Mouse (Mus musculus): ENCODE results near the gene Zyg11a. TPM values are rescaled to one million over a fixed set of nuclear protein-coding genes. Genes with fewer than 3 reads are reported as not detected.
A peak's percentile ranks its signal among the peaks of the same experiment; 100 is the strongest.
"Not testable (repeated sequence)": the region's sequence is repeated elsewhere in the genome, so short reads cannot be mapped to it uniquely, and the experiment has no call there.

The Zyg11a gene
- polyA plus RNA-seq, 1 experiment from 2014 or later: not detected

DNA sequence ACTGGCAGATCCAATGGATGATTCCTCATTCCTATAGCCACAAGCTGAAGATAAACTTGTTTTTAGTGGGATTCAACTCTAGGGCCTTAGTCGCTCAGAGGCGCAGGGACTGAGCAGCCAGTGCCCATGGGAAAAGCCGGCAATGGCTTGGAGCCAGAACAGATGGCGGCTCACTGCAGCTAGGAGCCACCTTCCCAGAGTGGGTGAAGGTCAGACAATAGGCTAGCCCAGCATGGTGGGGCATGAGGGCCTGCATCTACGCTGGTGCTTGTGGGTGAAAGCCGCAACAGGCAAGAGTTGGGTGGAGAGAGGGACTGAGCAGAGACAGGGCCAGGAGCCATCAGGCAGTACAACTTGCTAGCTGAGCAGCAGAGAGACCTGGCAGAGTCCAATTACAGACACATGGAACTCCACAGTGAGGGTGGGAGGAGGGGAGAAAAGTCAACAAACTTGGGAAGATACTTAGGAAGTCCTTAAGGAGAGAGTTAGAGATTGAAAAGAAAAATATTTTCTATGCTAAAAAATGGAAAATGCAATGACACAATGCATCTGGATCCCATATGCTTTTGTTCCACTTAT is 21.5 kb downstream of the Zyg11a start:
- WGBS: 68% methylated on average over 6 of the region's 6 CpGs
- H3K9me3 ChIP-seq: no peaks in the 10 kb centered on the region; the same call in 1 of the 2 replicates
- peaks cover 5% of the 10 kb centered on the region for H3K4me1 ChIP-seq
- no peak for ATAC-seq (ENCODE audit: insufficient number of reproducible peaks, low FRiP score, low TSS enrichment, low read depth)
- H3K9ac ChIP-seq: no peak overlapping the region
- no peak overlapping the region for H3K27ac ChIP-seq
- H3K4me3 ChIP-seq: no peak overlapping the region
- no peaks in the 10 kb centered on the region for H3K36me3 ChIP-seq
- H3K4me2 ChIP-seq: no peak overlapping the region
- no peaks in the 10 kb centered on the region for H3K27me3 ChIP-seq

DNA sequence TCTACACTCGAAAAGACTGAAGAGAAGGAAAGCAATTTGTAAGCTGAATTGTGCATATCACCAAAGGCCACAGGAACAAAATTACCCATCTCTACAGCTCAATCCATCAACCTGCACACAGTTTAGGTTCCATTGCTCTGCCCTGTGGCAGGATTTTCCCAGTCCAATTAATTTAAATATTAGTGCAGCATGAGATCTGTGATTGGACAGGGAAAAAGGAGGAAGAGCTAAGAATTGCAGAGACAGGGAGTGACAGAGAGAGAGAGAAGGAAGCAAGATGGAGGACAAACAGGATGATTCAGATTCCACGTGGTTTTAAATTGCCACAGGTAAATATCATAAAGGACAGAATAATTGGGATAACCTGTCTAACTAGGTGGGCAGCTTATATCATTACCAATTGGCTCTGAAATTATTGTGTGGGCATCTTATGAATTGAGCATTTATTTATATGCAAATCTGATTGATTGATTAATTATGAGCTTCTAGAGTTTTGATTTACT is 25.0 kb downstream of the Zyg11a start:
- no peak for ATAC-seq (ENCODE audit: insufficient number of reproducible peaks, low FRiP score, low TSS enrichment, low read depth)
- WGBS: 81% methylated on average over 2 of the region's 2 CpGs
- no peaks in the 10 kb centered on the region for H3K36me3 ChIP-seq
- H3K9ac ChIP-seq: no peak overlapping the region
- H3K4me1 ChIP-seq: peaks cover 5% of the 10 kb centered on the region
- no peaks in the 10 kb centered on the region for H3K27me3 ChIP-seq
- no peak overlapping the region for H3K4me3 ChIP-seq
- no peak overlapping the region for H3K27ac ChIP-seq
- H3K9me3 ChIP-seq: no peaks in the 10 kb centered on the region; the same call in 1 of the 2 replicates
- H3K4me2 ChIP-seq: no peak overlapping the region

DNA sequence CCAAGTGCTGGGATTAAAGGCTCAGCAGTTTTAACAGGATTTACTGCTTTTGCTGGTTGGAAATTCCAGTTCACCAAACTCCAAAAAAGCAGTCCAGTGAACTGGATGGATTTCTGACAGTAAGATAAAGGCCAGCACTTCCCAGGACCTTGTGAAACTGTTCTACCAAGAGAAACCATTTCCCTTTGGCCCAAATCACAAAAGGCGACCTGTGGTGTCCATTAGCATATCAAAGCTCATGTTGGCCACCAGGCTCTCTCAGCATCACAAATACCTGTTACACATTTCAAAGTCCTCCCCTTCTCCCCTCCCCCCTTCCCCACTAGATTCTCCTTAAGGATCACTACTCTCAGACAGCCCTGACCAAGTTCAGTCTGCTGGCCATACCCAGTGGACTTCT is 35.6 kb downstream of the Zyg11a start:
- Histone ChIP-seq H3K9me3 (no peaks in the 10 kb centered on the region), H3K27ac (no peak overlapping the region), H3K4me2 (no peak overlapping the region), H3K4me1 (no peaks in the 10 kb centered on the region), H3K36me3 (peaks cover 18% of the 10 kb centered on the region; the same call in 1 of the 2 replicates), H3K27me3 (no peaks in the 10 kb centered on the region), H3K4me3 (no peak overlapping the region), H3K9ac (no peak overlapping the region)
- 62% methylated on average over 1 of the region's 1 CpGs for WGBS
- ATAC-seq (ENCODE audit: insufficient number of reproducible peaks, low FRiP score, low TSS enrichment, low read depth): no peak

DNA sequence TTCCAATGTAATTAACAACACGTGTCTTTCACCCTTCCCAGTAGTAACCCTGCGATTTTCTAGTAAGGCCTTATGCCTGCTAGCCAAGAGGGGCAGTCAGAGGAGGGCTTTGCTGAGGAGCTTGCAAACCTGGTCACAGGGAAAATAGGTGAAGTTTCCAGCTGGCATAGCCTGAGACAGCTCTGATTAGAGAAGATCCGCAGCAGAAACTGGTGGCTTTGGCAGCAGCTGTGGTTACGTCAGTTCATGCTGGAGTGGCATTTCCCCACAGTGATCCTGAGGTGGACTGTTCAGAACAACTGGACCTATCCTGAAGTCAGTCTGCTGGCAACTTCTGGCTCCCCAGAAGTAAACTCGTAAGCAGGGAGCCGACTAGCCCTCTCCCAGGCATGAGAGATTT is 49.8 kb downstream of the Zyg11a start:
- 62% methylated on average over 6 of the region's 6 CpGs for WGBS
- H3K4me3 ChIP-seq: no peak overlapping the region
- no peak for ATAC-seq (ENCODE audit: insufficient number of reproducible peaks, low FRiP score, low TSS enrichment, low read depth)
- no peak overlapping the region for H3K27ac ChIP-seq
- no peak overlapping the region for H3K9ac ChIP-seq
- no peak overlapping the region for H3K4me2 ChIP-seq
- H3K27me3 ChIP-seq: no peaks in the 10 kb centered on the region
- no peaks in the 10 kb centered on the region for H3K9me3 ChIP-seq
- 0 out of 2 replicates have a peak, but pooled peaks cover 7% of the 10 kb centered on the region for H3K4me1 ChIP-seq
- H3K36me3 ChIP-seq: peaks cover 24% of the 10 kb centered on the region

DNA sequence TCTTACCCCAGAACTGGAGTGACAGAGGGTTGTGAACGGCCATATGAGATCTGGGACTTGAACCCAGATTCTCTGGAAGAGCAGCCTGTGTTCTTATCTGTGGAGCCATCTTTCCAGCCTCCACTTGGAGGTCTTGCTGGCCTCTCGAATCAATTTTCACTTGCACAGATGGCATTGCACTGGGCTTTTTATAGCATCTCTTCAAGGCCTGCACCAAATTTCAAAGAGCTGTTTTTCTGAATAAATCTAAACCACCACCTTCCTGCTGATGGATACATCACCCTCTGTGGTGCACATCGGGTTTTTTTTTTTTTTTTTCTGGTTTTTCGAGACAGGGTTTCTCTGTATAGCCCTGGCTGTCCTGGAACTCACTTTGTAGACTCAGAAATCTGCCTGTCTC is 51.0 kb downstream of the Zyg11a start:
- Histone ChIP-seq H3K36me3 (peaks cover 17% of the 10 kb centered on the region), H3K9me3 (no peaks in the 10 kb centered on the region), H3K9ac (no peak overlapping the region), H3K27ac (no peak overlapping the region), H3K27me3 (no peaks in the 10 kb centered on the region), H3K4me2 (no peak overlapping the region), H3K4me3 (no peak overlapping the region), H3K4me1 (0 out of 2 replicates have a peak, but pooled peaks cover 7% of the 10 kb centered on the region)
- ATAC-seq (ENCODE audit: insufficient number of reproducible peaks, low FRiP score, low TSS enrichment, low read depth): no peak
- WGBS: 79% methylated on average over 4 of the region's 4 CpGs

DNA sequence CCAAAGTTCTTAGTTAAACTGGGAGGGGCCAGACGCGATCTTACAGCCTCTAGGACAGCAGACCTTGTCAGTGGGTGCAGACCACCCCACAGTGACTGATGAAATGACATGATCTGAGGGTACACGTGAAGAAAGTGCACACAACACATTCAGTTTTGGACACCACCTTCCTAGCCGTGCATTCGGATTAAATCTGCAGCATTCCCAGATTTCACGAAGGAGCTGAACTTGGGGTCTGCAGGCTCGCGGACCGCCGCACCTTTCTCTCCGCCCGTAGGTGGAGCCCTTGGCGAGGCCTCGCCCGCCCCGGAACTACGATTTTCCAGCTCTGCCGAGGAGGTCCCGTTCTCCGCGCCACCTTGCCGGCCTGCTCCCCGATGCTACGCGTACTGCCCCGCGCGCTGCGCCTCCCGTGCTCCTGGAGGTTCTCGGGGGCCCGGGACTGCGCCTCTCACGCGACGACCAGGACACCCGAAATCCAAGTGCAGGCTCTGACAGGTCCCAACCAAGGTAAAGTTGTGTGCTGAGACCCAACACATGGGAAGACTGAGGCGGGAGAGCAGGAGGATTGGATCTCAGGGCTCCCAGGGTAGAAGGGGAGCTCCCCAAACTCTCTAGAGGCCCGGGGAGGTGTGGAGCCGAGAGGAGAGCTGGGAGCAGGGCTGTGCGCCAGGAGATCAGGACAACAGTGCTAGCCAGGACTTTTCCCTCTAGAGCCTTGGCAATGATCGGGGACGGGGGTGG is 52.5 kb downstream of the Zyg11a start, which contains the start of gene Echdc2:
Gene Echdc2, plus strand, starts transcription at position 286 of the 744 bp plus-strand sequence.
- ATAC-seq (ENCODE audit: insufficient number of reproducible peaks, low FRiP score, low TSS enrichment, low read depth): no peak
- 0 out of 2 replicates have a peak, but pooled peaks cover 7% of the 10 kb centered on the region for H3K4me1 ChIP-seq
- WGBS: under 1% methylated on average over 43 of the region's 43 CpGs
- H3K9me3 ChIP-seq: no peaks in the 10 kb centered on the region
- peak within 1 kb of the TSS; percentile 66 for H3K4me3 ChIP-seq
- peak within 1 kb of the TSS; percentile 88 for H3K4me2 ChIP-seq
- H3K36me3 ChIP-seq: peaks cover 7% of the 10 kb centered on the region; the same call in 1 of the 2 replicates
- H3K9ac ChIP-seq: peak within 1 kb of the TSS; percentile 64
- H3K27me3 ChIP-seq: no peaks in the 10 kb centered on the region
- H3K27ac ChIP-seq: 0 out of 2 replicates have a peak within 1 kb of the TSS, but pooled peaks have one; percentile 11

DNA sequence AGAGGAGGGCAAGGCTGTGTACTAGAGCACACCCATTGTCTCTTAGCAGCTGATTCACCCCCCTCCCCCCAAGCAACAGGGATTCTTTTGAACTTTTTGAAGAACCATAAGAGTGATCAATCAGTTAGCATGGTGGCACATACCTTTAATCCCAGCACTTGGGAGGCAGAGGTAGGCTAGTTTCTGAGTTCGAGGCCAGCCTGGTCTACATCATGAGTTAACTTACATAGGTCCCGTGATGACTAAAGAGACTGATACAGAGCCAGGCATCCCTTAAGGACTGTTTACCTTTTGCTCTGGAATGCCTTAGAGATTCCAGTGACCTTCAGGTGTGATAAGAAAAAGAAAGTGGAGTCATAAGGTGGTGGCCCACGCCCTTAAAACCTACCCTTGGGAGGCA is 54.6 kb downstream of the Zyg11a start:
- Histone ChIP-seq H3K36me3 (no peaks in the 10 kb centered on the region), H3K9me3 (no peaks in the 10 kb centered on the region), H3K4me1 (0 out of 2 replicates have a peak, but pooled peaks cover 7% of the 10 kb centered on the region), H3K4me2 (no peak overlapping the region), H3K9ac (no peak overlapping the region), H3K27me3 (no peaks in the 10 kb centered on the region), H3K4me3 (no peak overlapping the region), H3K27ac (no peak overlapping the region)
- ATAC-seq (ENCODE audit: insufficient number of reproducible peaks, low FRiP score, low TSS enrichment, low read depth): no peak
- WGBS: 88% methylated on average over 3 of the region's 3 CpGs

DNA sequence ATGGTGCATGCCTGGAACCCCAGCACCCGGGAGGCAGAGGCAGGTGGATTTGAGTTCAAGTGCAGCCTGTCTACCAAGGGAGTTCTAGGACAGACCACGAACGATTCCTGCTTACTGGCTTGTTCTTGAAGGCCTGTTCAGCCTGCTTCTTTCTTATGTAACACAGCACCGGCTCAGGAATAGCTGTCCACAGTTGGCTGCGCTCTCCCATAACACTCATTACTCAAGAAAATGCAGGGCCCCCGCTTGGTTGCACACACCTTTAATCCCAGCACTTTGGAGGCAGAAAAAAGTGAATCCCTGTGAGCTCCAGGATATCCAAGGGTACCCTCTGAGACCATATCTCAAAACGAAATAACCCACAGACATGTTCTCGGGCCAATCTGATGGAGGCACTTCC is 55.9 kb downstream of the Zyg11a start:
- no peak for ATAC-seq (ENCODE audit: insufficient number of reproducible peaks, low FRiP score, low TSS enrichment, low read depth)
- H3K36me3 ChIP-seq: no peaks in the 10 kb centered on the region
- 91% methylated on average over 8 of the region's 8 CpGs for WGBS
- no peak overlapping the region for H3K9ac ChIP-seq
- no peak overlapping the region for H3K4me2 ChIP-seq
- H3K27me3 ChIP-seq: no peaks in the 10 kb centered on the region
- no peak overlapping the region for H3K4me3 ChIP-seq
- H3K27ac ChIP-seq: no peak overlapping the region
- no peaks in the 10 kb centered on the region for H3K9me3 ChIP-seq
- H3K4me1 ChIP-seq: 0 out of 2 replicates have a peak, but pooled peaks cover 7% of the 10 kb centered on the region

DNA sequence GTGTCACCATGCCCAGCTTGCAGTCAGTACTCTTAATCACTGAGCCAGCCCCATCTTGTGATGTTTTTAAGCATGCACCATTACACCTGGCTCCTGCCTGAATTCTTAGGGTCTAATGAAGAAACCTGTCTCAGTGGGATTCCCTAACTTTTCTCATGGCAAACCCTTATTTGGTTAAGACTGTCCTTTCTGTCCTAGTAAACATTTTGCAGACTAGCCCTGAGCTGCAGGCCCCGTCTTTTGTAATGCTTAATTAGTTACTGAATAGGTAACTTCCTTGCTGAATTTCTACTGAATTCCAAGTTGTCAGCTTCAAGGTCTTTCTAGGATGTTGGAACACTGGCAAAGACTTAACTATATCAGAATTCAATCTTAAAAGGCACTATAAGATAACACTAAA is 62.7 kb downstream of the Zyg11a start:
- H3K4me3 ChIP-seq; H3K36me3 ChIP-seq; H3K4me1 ChIP-seq; H3K27ac ChIP-seq; H3K27me3 ChIP-seq; H3K4me2 ChIP-seq; H3K9ac ChIP-seq; H3K9me3 ChIP-seq; ATAC-seq (ENCODE audit: insufficient number of reproducible peaks, low FRiP score, low TSS enrichment, low read depth): not testable (repeated sequence)
- WGBS: 82% methylated on average over 1 of the region's 1 CpGs

DNA sequence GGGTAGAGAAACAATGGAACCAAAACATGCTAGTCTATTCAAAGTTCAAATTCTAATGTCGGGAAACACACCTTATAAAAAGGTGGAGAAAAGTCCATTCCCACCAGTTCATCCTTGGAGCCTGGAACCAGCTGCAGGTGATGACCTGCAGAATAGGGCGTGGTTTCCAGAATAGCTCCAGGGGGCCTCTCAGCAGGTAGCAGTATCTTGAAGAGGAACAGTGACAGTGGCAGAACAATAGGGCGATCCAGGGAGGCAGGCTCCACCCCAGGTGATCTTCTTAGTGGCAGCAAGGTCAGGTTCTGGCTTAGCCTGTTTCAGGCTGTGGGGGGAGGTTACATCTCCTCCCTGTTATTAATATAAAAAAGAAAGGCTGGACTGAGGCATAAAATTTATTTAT is 72.3 kb downstream of the Zyg11a start:
- not testable (repeated sequence) for H3K36me3 ChIP-seq; H3K4me1 ChIP-seq; H3K4me3 ChIP-seq; H3K27ac ChIP-seq; H3K9me3 ChIP-seq; ATAC-seq (ENCODE audit: insufficient number of reproducible peaks, low FRiP score, low TSS enrichment, low read depth); H3K4me2 ChIP-seq; H3K27me3 ChIP-seq; H3K9ac ChIP-seq
- 42% methylated on average over 3 of the region's 3 CpGs for WGBS

DNA sequence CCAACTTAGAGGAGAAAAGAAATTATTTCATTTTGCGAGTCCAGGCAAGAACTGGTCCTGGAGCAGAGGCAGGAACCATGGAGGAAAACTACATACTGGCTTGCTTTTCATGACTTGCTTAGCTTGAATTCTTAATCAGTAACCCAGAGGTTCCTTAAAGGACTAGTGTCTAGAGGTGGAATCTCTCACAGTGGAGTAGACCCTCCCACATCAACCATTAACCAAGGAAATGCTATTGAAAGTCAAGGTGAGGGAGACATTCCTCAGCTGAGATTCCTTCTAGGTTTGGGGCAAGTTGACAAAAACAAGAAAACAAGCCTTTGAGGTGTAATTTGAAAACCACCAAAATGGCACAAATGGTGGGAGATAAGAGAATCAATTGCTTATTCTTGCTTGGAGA is 73.0 kb downstream of the Zyg11a start, which contains the start of gene Scp2:
Gene Scp2, minus strand, starts transcription at position 119 of the 400 bp plus-strand sequence.
- no peak within 1 kb of the TSS for H3K27ac ChIP-seq
- no peaks in the 10 kb centered on the region for H3K4me1 ChIP-seq
- no peak within 1 kb of the TSS for H3K9ac ChIP-seq
- 62% methylated on average over 1 of the region's 1 CpGs for WGBS
- H3K4me3 ChIP-seq: no peak within 1 kb of the TSS
- no peak for ATAC-seq (ENCODE audit: insufficient number of reproducible peaks, low FRiP score, low TSS enrichment, low read depth)
- no peaks in the 10 kb centered on the region for H3K36me3 ChIP-seq
- no peak within 1 kb of the TSS for H3K4me2 ChIP-seq
- H3K27me3 ChIP-seq: no peaks in the 10 kb centered on the region
- no peaks in the 10 kb centered on the region for H3K9me3 ChIP-seq

DNA sequence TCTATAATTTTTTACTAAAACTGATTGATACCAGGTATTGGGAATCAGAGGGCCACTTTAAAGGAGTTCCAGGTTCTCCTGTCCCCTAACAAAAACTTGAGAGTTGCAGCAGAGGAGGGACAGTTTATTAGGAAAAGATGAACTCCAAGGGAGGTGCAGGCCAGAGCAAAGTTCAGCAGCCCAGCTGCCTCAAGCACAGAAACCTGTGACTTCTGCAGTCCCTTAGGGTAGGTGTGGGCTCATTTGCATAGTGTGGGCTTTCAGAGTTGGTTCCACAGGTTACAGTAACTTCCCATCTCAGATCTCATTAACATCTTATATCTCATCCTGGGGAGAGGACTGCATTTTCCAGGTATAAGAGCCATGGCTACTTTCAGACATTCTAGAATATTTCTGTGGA is 74.1 kb downstream of the Zyg11a start:
- H3K4me1 ChIP-seq: no peaks in the 10 kb centered on the region
- no peak overlapping the region for H3K27ac ChIP-seq
- no peaks in the 10 kb centered on the region for H3K27me3 ChIP-seq
- H3K4me2 ChIP-seq: no peak overlapping the region
- H3K36me3 ChIP-seq: no peaks in the 10 kb centered on the region
- H3K9me3 ChIP-seq: no peaks in the 10 kb centered on the region
- H3K4me3 ChIP-seq: no peak overlapping the region
- ATAC-seq (ENCODE audit: insufficient number of reproducible peaks, low FRiP score, low TSS enrichment, low read depth): no peak
- H3K9ac ChIP-seq: no peak overlapping the region

Data from limb, embryonic 15.5 days (tissue).